Mouse (Mus musculus): ENCODE results near the gene Fbxl16.

The Fbxl16 gene

GRCm38 (mm10) chr17:25808789-25809605 lies at the start of gene Fbxl16:
Gene Fbxl16, plus strand, starts transcription at chr17:25809085.
- DNase-seq, result peak; percentile 75

- no peak for DNase-seq
Measured at GRCm38 (mm10) chr17:25760148-25760547, 48.7 kb upstream of the Fbxl16 start.

GRCm38 (mm10) chr17:25761561-25761970 lies 47.3 kb upstream of the Fbxl16 start:
- no peak for DNase-seq

GRCm38 (mm10) chr17:25762591-25762990 lies 46.3 kb upstream of the Fbxl16 start:
- no peak for DNase-seq

GRCm38 (mm10) chr17:25765886-25766285 lies 43.0 kb upstream of the Fbxl16 start:
- no peak for DNase-seq

GRCm38 (mm10) chr17:25769331-25769730 lies 39.6 kb upstream of the Fbxl16 start:
- no peak for DNase-seq

- peak; percentile 96 for DNase-seq
Measured at GRCm38 (mm10) chr17:25773549-25774120, 35.2 kb upstream of the Fbxl16 start, which contains the start of gene Narfl. Gene Narfl, plus strand, starts transcription at chr17:25773776.

- DNase-seq, result peak; percentile 71
Measured at GRCm38 (mm10) chr17:25775318-25776062, 33.4 kb upstream of the Fbxl16 start.

- no peak for DNase-seq
Measured at GRCm38 (mm10) chr17:25777948-25778347, 30.9 kb upstream of the Fbxl16 start.

- no peak for DNase-seq
Measured at GRCm38 (mm10) chr17:25781339-25781738, 27.5 kb upstream of the Fbxl16 start.

GRCm38 (mm10) chr17:25783086-25783485 lies 25.8 kb upstream of the Fbxl16 start:
- DNase-seq, result no peak

GRCm38 (mm10) chr17:25783861-25784574 lies 24.9 kb upstream of the Fbxl16 start:
- DNase-seq, result no peak

- DNase-seq, result peak; percentile 96
Measured at GRCm38 (mm10) chr17:25785281-25785745, 23.6 kb upstream of the Fbxl16 start, which contains the start of gene Haghl. Gene Haghl, minus strand, starts transcription at chr17:25785673.

GRCm38 (mm10) chr17:25786280-25786679 lies 22.6 kb upstream of the Fbxl16 start, which contains the start of gene Ccdc78:
Gene Ccdc78, plus strand, starts transcription at chr17:25786580.
- no peak for DNase-seq

- DNase-seq, result no peak
Measured at GRCm38 (mm10) chr17:25786781-25787504, 21.9 kb upstream of the Fbxl16 start.

- no peak for DNase-seq
Measured at GRCm38 (mm10) chr17:25791320-25791842, 17.5 kb upstream of the Fbxl16 start.

- peak; percentile 73 for DNase-seq
Measured at GRCm38 (mm10) chr17:25791843-25792527, 16.9 kb upstream of the Fbxl16 start.

- DNase-seq, result peak; percentile 80
Measured at GRCm38 (mm10) chr17:25792615-25793014, 16.3 kb upstream of the Fbxl16 start, which contains the start of gene Fam173a. Gene Fam173a, minus strand, starts transcription at chr17:25792901.

- no peak for DNase-seq
Measured at GRCm38 (mm10) chr17:25794197-25794596, 14.7 kb upstream of the Fbxl16 start.

- no peak for DNase-seq
Measured at GRCm38 (mm10) chr17:25794998-25795397, 13.9 kb upstream of the Fbxl16 start.

- peak; percentile 83 for DNase-seq
Measured at GRCm38 (mm10) chr17:25795609-25796092, 13.2 kb upstream of the Fbxl16 start, which contains the start of gene AC134908.4. Gene AC134908.4, minus strand, starts transcription at chr17:25795659.
